In genomic region chr13:35995696-35996426, GRCm38 (mm10) we compare ENCODE assay signal across 20 mouse cellular contexts. TPM values are rescaled to one million over a fixed set of nuclear protein-coding genes. Genes with fewer than 3 reads are reported as not detected.
DNase-seq lines count a peak whose midpoint lies in the region; ATAC-seq and TF ChIP-seq lines count a peak whose summit lies in the region.
"Had no signal": no experiment of that assay in that cellular context is flagged by ENCODE, and none has a peak within 500 bp of the region (broad histone marks: within the 10 kb centered on the region; RNA-seq: fewer than 3 reads in every experiment).

No protein-coding gene starts in this region.

- no peak overlapping the region for H3K4me2 ChIP-seq in heart, embryonic 13.5 days
- H3K4me2 ChIP-seq in lung, embryonic 16.5 days (ENCODE audit: low read depth, low read length): no peak overlapping the region
- H3K4me2 ChIP-seq in liver, embryonic 14.5 days (ENCODE audit: low read depth): no peak overlapping the region
- H3K4me2 ChIP-seq: embryonic facial prominence, embryonic 15.5 days; lung, embryonic 15.5 days; midbrain, embryonic 12.5 days had no signal

- H3K9ac ChIP-seq in heart, embryonic 13.5 days: peak overlapping the region; percentile 38; the same call in 1 of the 2 replicates
- H3K9ac ChIP-seq in lung, embryonic 16.5 days (ENCODE audit: low read length): no peak overlapping the region
- no peak overlapping the region for H3K9ac ChIP-seq in liver, embryonic 14.5 days (replicated peaks)
- H3K9ac ChIP-seq: embryonic facial prominence, embryonic 15.5 days; lung, embryonic 15.5 days; midbrain, embryonic 12.5 days had no signal

- peak overlapping the region; percentile 78 for H3K27ac ChIP-seq in heart, embryonic 13.5 days (replicated peaks)
- H3K27ac ChIP-seq in lung, embryonic 16.5 days (ENCODE audit: low read length): peak overlapping the region; percentile 83; the same call in 1 of the 2 replicates
- H3K27ac ChIP-seq in liver, embryonic 14.5 days: no peak overlapping the region
- H3K27ac ChIP-seq: embryonic facial prominence, embryonic 15.5 days; midbrain, embryonic 12.5 days; stomach, postnatal 0 days had no signal

- no peak for TF ChIP-seq POLR2A in lung, adult 2 months (IDR thresholded peaks at IDR 0.05; ENCODE audit: borderline replicate concordance, extremely low read depth, low read depth, low read length)

- peak; percentile 61 to 81 for DNase-seq in adrenal gland, adult (ENCODE audit: inconsistent age in 2 of 2, low spot score in 1 of 2)
- no peak for DNase-seq in adrenal gland, postnatal 25 days
- DNase-seq in heart, adult 9 months (ENCODE audit: low spot score in 2 of 2): no peak
- no peak for DNase-seq in lung, adult 2 months
- DNase-seq in liver, embryonic 14.5 days (ENCODE audit: low read depth in 3 of 3, low spot score in 3 of 3): no peak
- DNase-seq in spleen, adult 18-20 months: no peak
- DNase-seq: cerebellum, adult 18-20 months; kidney, adult 8-10 months; kidney, postnatal 4 days; layer of hippocampus, postnatal 36 days; left cerebral cortex, postnatal 4 days; thymus, postnatal 25 days had no signal

- H3K27me3 ChIP-seq in heart, embryonic 13.5 days (replicated peaks): no peaks in the 10 kb centered on the region
- H3K27me3 ChIP-seq in lung, embryonic 16.5 days (ENCODE audit: control insufficient read depth, insufficient read depth, low read depth, low read length): no peaks in the 10 kb centered on the region
- H3K27me3 ChIP-seq in liver, embryonic 14.5 days (ENCODE audit: control insufficient read depth, insufficient read depth, low read length): no peaks in the 10 kb centered on the region
- H3K27me3 ChIP-seq: embryonic facial prominence, embryonic 15.5 days; lung, embryonic 15.5 days; midbrain, embryonic 12.5 days had no signal

- no peaks in the 10 kb centered on the region for H3K36me3 ChIP-seq in heart, embryonic 13.5 days
- no peaks in the 10 kb centered on the region for H3K36me3 ChIP-seq in lung, embryonic 16.5 days (ENCODE audit: control insufficient read depth, insufficient read depth, low read length)
- H3K36me3 ChIP-seq in liver, embryonic 14.5 days (replicated peaks; ENCODE audit: control insufficient read depth, insufficient read depth, low read depth): no peaks in the 10 kb centered on the region
- H3K36me3 ChIP-seq: embryonic facial prominence, embryonic 15.5 days; lung, embryonic 15.5 days; midbrain, embryonic 12.5 days had no signal

- TF ChIP-seq EP300 in liver, embryonic 14.5 days (IDR thresholded peaks at IDR 0.05; ENCODE audit: low read depth): no peak

- H3K4me1 ChIP-seq in heart, embryonic 13.5 days: peaks cover 62% of the 10 kb centered on the region
- H3K4me1 ChIP-seq in lung, embryonic 16.5 days (replicated peaks; ENCODE audit: control insufficient read depth, insufficient read depth, low read length): peaks cover 13% of the 10 kb centered on the region
- peaks cover 11% of the 10 kb centered on the region for H3K4me1 ChIP-seq in lung, adult 2 months (ENCODE audit: control insufficient read depth, insufficient read depth, low read length)
- H3K4me1 ChIP-seq in liver, embryonic 14.5 days (replicated peaks; ENCODE audit: control insufficient read depth in 2 of 2, insufficient read depth in 2 of 2, low read length in 1 of 2): peaks cover 2 to 12% of the 10 kb centered on the region in 2 experiments; a peak in 3 of 4 replicates
- H3K4me1 ChIP-seq: embryonic facial prominence, embryonic 15.5 days had no signal

- no peak for ATAC-seq in heart, embryonic 13.5 days (ENCODE audit: extremely low read depth, insufficient number of reproducible peaks, low FRiP score, low TSS enrichment)
- no peak for ATAC-seq in lung, embryonic 16.5 days (ENCODE audit: low read depth)
- peak; percentile 52; the same call in 1 of the 2 replicates for ATAC-seq in liver, embryonic 14.5 days (ENCODE audit: insufficient read depth)

- TF ChIP-seq CTCF in lung, adult 2 months (IDR thresholded peaks at IDR 0.05; ENCODE audit: insufficient read depth, low read length): no peak
- TF ChIP-seq CTCF in liver, embryonic 14.5 days (IDR thresholded peaks at IDR 0.05; ENCODE audit: low read depth): no peak

- no peak overlapping the region for H3K4me3 ChIP-seq in heart, embryonic 13.5 days
- no peak overlapping the region for H3K4me3 ChIP-seq in lung, embryonic 16.5 days (ENCODE audit: low read length)
- H3K4me3 ChIP-seq in lung, adult 2 months (replicated peaks; ENCODE audit: extremely low read depth, low read depth, low read length): no peak overlapping the region
- H3K4me3 ChIP-seq in liver, embryonic 14.5 days (ENCODE audit: insufficient read depth in 1 of 2, low read depth in 2 of 2, low read length in 2 of 2): no peak overlapping the region
- H3K4me3 ChIP-seq: embryonic facial prominence, embryonic 15.5 days; lung, embryonic 15.5 days; midbrain, embryonic 12.5 days had no signal

- WGBS in heart, embryonic 13.5 days: 47% methylated on average over 2 of the region's 2 CpGs
- 67% methylated on average over 2 of the region's 2 CpGs for WGBS in lung, embryonic 16.5 days
- WGBS in lung, adult 2 months: 63% methylated on average over 2 of the region's 2 CpGs
- 78% methylated on average over 2 of the region's 2 CpGs for WGBS in liver, embryonic 14.5 days (ENCODE audit: insufficient replicate concordance)

- no peaks in the 10 kb centered on the region for H3K9me3 ChIP-seq in heart, embryonic 13.5 days
- H3K9me3 ChIP-seq in lung, embryonic 16.5 days (ENCODE audit: control insufficient read depth, low read length): no peaks in the 10 kb centered on the region
- no peaks in the 10 kb centered on the region for H3K9me3 ChIP-seq in liver, embryonic 14.5 days (ENCODE audit: control insufficient read depth, low read length)
- H3K9me3 ChIP-seq: embryonic facial prominence, embryonic 15.5 days; lung, embryonic 15.5 days; midbrain, embryonic 12.5 days had no signal

RNA-seq across cellular contexts. Expression of gene Ppp1r3g, which starts 37.2 kb away (rescaled TPM):
- total RNA-seq in adrenal gland, postnatal 25 days (2021): 0.38 and 0.43 TPM in 2 replicates
- polyA plus RNA-seq in heart, embryonic 13.5 days (2015; fragmentation: Nextera tagmentation; extraction: Ambion mirVana): 4.7 and 6.2 TPM in 2 replicates
- 0.88 and 0.94 TPM in 2 replicates for polyA plus RNA-seq in lung, embryonic 16.5 days (2015; fragmentation: Nextera tagmentation; extraction: Ambion mirVana)
- polyA plus RNA-seq in lung, adult 2 months (2012; rRNA removed): 0.10 TPM in 1 of 2 replicates, not detected in the other
- polyA plus RNA-seq in liver, embryonic 14.5 days (2012; rRNA removed): 0.25 and 0.35 TPM in 2 replicates
- 0.35 and 0.63 TPM in 2 replicates for polyA plus RNA-seq in liver, embryonic 14.5 days (2014; fragmentation: Nextera tagmentation; extraction: Ambion mirVana)
- total RNA-seq: common myeloid progenitor, adult 5-6 weeks; granulocyte monocyte progenitor cell, adult 5-6 weeks had no signal

Comparison
In these comparisons a context has a peak if more than half of its experiments do, and no peak if none do; other contexts are left out.
1. DNase-seq: peak in adrenal gland, adult (2 of 2); none in adrenal gland, postnatal 25 days (single experiment), heart, adult 9 months (0 of 2), lung, adult 2 months (single experiment), liver, embryonic 14.5 days (0 of 3) and spleen, adult 18-20 months (0 of 2).